Mouse (Mus musculus) adrenal gland, adult 8-10 months (tissue): ENCODE data around the gene Arhgef6. TPM values are rescaled to one million over a fixed set of nuclear protein-coding genes. Genes with fewer than 3 reads are reported as not detected.

Source experiments
- DNase-seq: peaks from one replicate; pipeline ENCODE4 v3.0.0; 2022
- total RNA-seq, 4 experiments: library from RNA; stranded (reverse); gene quantifications; 2 replicates each; pipeline ENCODE4 v1.2.4; 2022

Arhgef6 gene
- total RNA-seq = 10 to 100 TPM; 46.2 to 57.7 (median 53.8) TPM

GRCm38 (mm10) chrX:57338371-57339211 lies at the start of gene Arhgef6:
Gene Arhgef6 (minus strand): TSS chrX:57338729.
- no peak for DNase-seq

DNA sequence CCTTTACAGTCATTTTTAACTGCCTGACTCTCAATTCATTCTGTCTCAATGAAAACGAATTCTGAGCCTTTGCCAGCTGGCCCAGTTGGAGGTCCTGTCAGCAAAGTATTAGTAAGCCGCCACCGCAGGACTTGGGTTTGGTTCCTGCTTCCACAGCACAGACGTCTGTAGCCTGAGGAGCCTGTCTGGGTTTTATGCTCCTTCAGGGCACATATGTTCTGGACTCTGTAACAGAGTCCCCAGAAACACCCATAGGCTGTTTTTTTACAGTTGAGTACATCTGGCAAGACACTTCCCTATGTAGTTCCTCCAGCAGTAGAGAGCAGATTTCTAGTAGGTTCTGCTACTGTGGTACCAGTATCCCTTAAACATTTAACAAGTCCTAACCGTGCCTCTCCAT lies 42.4 kb upstream of the Arhgef6 start:
- DNase-seq = no peak

DNA sequence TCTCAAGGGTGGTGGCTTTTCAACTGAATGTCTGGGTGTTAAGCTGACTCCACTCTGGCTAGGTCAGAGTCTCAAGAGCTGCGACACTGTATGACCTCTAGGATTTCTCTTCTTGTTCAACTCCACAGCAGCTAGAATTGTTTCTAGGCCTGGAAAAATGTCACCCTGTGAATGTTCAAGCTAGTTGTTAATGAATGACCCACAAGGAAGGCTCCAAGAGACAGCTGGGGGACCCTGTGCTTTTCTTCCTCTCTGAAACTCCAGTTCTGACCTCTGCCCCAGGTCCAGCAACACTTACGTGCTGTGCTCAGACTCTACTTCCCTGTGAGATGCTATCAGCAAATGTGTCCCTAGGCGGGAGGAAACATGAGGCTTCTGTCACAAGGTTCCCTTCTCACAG lies 40.0 kb upstream of the Arhgef6 start:
- no peak for DNase-seq

DNA sequence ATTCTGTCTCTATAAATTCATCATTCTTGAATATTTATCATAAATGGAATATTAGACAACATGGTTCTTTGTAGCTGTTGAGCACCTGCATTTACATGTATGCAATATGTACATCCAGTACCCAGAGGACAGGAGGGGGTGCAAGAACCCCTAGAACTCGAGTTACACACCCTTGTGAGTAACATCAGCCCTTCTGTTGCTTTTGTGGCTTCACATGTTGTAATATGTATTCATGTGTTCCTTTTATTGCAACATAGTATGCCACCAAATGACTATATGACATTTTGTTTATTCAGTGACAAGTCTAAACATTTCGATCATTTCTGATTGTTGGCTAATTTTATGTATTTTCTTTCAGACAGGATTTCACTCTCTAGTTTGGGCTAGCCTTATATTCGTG lies 38.6 kb upstream of the Arhgef6 start:
- no peak for DNase-seq

DNA sequence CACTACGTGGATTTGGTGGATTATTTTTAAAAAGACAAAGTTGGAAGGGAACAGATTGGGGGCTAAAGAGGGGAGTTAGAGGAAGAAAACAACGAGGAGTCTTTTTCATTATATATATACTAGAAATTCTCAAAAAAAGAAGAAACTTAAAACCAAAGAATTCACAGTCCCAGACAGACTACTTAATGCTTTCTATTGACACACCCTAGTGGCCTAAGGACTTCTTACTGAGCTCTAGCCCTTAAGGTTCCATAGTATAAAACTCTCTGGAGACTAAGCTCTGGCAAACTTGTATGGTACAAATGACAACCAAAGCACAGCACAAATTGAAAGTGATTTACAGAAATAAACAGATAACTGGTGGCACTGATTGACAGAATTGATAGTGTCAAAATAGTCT lies 35.5 kb upstream of the Arhgef6 start:
- DNase-seq = no peak

DNA sequence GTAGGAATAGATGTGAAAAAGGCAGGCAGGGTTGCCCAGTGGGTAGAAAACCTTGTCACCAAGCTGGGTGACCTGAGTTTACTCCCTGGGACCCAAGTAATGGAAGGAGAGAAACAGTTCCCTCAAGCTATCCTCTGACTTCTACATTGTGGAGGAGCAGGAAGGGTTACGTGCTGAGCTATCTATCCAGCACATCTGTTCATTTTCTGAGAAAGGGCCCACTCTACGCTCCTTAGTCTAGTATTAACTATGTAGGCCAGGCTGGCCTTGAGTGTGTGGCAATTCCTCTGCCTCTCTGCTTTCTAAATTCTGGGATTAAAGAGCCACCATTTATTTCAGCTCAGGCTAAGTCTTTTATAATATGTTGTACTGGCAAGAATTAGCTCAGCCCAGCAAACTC lies 35.0 kb upstream of the Arhgef6 start:
- no peak for DNase-seq

- no peak for DNase-seq
These were observed 34.4 kb upstream of the Arhgef6 start for GRCm38 (mm10) chrX:57372965-57373364.

DNA sequence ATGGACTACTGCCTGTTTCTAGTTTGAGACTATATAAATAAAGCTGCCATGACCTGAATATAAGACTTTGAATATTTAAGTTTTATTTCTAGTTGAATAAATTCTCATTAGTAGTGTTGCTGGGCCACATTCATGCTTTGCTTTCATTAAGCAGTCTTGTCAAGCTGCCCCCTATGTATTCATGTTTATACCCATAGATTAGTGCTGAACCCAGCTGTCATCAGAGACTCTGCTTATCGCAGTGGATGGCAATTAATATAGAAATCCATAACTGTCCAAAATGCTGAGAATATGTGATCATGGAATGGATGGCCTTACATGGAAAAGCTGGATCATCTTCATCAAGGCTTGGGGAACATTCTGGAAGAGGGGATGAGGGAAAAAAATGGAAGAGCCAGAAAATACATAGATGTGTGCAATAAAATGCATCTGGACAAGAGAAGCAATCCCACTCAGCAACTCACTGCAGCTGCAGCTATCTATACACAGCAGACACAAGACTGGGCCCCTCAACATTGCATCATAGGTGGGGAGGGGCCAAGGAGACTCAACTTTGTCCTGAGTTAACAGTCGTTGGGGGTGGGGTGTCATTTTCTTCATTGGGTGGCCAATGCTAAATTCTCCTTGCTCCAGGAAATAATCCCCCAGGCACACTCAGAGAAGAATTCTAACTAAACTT lies 26.5 kb upstream of the Arhgef6 start:
- DNase-seq = no peak

- no peak for DNase-seq
These were observed 20.8 kb upstream of the Arhgef6 start for GRCm38 (mm10) chrX:57359316-57359715.

DNA sequence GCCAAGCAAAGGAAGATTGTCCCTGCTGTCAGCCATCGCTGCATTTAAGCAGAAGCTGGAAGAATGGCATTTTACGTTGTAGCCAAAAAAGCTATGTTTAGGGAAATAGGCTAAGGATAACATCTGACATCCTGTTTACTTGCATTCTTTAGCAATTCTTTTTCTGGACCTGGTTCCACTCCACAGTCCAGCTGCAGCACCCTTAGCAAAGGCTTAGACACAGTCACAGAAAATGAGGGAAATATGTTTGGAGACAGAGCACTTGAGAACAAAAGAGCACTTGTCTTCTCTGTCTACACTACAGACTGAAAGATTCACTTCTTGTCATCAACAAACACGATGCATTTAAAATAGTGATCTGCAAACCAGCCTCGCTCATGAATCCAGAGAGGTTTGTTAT lies 691 bp upstream of the Arhgef6 start:
- DNase-seq = no peak

DNA sequence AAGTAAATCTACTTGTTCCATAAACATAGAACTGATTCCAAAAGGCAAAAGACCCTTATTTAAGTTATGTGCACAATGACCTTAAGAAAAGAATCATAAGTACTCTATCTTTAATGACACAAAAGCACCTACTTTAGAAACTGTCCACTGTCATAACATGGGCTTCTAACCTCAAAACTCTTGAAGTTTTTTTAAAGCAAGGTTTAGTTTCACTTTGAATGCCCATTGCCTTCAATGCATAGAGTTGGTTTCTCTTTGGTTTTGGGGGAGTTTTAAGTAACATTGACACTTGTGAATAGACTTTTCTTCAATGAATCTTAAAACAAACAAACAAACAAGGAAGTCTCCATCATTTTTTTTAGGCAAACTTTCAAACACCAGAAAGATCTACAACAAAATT lies 947 bp downstream of the Arhgef6 start:
- no peak for DNase-seq

DNA sequence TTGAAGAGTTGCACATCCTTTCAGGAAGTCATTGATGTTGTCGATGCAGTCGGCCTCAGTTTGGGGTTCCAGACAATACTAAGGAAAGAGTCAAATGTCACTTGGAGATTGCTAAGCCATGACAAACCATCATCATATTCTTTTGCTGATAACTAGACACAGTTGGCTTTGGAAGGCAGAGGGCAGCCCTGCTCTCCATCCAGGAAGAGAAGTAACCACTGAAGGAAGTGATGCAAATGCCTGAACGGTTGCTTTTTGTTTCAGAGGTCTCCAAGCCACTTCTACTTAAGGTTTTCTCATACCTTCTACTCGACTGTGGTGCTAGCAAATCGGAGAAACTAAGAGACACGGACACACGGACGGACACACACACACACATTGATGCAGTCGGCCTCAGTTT lies 1.6 kb downstream of the Arhgef6 start:
- no peak for DNase-seq

GRCm38 (mm10) chrX:57335313-57335712 lies 3.2 kb downstream of the Arhgef6 start:
- DNase-seq = no peak

GRCm38 (mm10) chrX:57327668-57328338 lies 10.7 kb downstream of the Arhgef6 start:
- DNase-seq = no peak

DNA sequence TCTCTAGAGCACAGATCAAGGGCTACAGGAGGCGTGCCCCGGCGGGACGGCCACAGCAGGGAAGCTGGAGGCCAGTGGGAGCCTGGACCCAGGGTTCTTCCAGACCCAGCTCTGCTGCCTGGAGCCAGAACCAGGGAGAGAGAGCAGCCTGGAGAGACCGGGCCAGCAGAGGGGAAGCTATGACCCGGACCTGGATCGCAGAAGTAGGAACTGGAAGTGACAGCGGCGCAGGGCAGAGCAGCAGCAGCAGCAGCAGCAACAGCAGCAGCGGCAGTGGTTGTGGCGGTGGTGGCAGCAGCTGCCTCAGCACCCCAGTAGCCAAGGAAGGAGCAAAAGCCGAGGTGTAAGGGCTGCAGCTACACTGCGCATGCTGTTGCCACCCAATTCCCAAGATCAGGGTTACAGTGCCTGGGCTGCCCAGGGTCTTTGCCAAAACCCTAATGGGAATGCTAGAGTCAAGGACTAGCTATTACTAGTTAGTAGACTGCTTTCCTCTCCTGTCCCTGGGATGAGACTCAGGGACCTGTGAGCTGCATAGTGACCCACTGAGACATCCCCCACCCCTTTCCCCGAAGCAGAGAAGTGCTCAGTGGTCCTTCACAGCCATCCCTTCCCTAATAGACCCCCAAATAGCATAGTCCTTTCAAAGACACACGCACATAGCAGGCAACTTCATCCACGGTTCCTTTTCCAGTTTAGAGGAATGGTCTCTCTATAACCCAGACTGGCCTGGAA lies 11.9 kb downstream of the Arhgef6 start:
- peak; percentile 29 for DNase-seq

DNA sequence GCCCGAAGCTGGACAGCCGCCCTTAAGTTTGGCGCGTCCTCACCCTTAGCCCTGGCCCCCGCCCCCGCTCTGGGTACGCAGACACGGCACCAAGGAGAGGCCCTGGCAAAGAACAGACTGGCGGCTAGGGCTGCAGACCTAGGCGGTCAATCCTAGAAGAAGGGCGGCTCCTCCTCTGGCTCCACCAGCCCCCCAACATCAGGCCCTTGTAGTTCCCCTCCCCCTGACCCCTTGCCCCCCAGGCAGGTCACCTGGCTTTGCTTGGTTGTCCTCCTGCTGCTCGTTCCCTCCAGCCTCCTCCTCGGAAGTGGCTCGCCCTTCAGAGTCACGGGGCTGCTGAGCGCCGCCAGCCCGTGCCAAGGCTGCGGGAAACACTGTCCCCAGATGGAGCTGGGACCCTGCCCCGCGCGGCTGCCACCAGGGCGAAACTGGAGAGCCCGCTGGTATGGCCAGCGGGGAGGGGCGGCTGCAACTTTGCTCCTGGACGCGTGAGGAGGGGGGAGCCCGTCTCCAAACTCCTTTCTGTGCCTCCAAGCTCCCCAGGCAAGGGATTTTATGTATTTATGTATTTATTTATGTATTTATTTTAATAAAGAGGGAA lies 12.6 kb downstream of the Arhgef6 start:
- DNase-seq = peak; percentile 39

DNA sequence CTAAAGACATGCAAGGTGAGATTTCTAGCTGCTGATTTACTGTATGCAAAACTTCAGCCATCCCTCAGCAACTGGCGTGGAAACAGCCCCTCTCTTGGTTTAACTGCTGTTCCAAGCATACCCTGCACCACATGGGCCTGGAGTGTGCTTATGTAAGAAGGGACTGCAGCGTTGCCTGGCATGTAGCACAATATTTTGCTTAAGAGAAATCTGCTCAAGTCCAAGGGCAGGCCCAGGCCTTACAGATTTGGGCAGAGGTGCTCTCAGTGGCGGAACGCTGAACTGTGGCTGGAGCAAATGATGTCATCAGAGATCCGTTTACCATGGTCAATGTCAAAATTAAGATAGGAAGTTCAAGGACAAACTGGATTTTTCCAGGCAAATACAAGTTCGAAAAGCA lies 13.6 kb downstream of the Arhgef6 start:
- peak; percentile 56 for DNase-seq

- no peak for DNase-seq
These were observed 26.5 kb downstream of the Arhgef6 start for GRCm38 (mm10) chrX:57312066-57312465.

GRCm38 (mm10) chrX:57309993-57310392 lies 28.5 kb downstream of the Arhgef6 start:
- no peak for DNase-seq

DNA sequence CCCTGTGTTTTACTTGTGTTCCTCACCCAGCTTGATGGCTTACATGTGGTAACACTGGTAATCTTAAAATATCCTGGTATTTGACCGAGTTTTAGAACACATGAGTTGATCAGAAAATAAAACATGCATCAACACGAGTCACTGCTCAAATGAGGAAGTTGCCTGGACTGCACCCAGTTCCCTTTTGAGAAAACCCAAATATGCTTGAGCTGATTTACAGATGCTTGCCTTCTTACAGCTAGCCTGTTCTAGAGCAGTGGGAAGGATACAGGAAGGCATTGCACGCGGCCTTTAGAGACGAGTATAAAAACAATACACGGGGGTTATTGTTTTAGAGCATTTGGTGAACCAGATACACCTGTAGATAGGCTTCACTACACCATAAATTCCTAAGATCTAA lies 31.8 kb downstream of the Arhgef6 start:
- no peak for DNase-seq

DNA sequence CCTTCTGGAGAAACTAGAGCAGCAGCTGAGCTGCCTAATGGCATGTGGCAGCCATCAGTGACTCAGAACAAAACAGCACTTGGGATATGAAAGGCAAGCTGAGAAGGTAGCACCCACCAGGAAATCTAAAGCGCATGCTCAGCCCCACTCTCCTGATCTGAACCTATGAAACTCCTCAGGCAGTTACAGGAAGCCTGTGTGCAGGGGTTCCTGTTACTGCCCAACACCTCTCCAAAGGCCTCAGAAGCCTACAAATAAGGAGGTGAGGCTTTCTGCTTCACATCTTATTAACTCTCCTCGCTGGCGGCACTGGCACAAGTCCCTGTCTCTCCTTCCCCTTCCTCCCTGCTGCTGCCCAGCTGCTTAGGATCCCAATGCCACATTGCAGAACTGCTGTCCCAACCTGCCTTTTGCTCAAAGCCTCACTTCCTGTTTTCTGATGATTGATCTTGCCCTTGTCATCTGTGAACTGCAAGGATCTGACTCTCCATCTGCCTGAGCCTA lies 33.7 kb downstream of the Arhgef6 start:
- no peak for DNase-seq
